Mouse (Mus musculus) brown adipose tissue, adult 24 weeks (tissue): ENCODE data around the gene Cdpf1. TPM values are rescaled to one million over a fixed set of nuclear protein-coding genes. Genes with fewer than 3 reads are reported as not detected.

Experiments
- H3K27ac ChIP-seq: fragments of 200-500 bp; replicated peaks from 2 replicates; pipeline ENCODE4 v1.5.1; 2012; ENCODE audit warnings: low read depth, mild to moderate bottlenecking, low read length
- H3K4me1 ChIP-seq: fragments of 200-500 bp; 2 replicates; pipeline ENCODE4 v1.6.1; 2012; ENCODE audit warnings: low read length, mixed read lengths; ENCODE audit not compliant: control insufficient read depth, insufficient read depth, insufficient read length
- H3K4me3 ChIP-seq: fragments of 200-500 bp; 2 replicates; pipeline ENCODE4 v1.5.1; 2012; ENCODE audit warnings: low read depth, mild to moderate bottlenecking, low read length, moderate library complexity; ENCODE audit not compliant: insufficient read depth
- polyA plus RNA-seq: library from polyadenylated mRNA; stranded (reverse); fragments of >200 nt; gene quantifications from 2 replicates; pipeline ENCODE4 v1.2.4, GENCODE M21; 2012; ENCODE audit not compliant: missing spikeins, insufficient read depth, insufficient read length

Cdpf1 gene
- polyA plus RNA-seq, result 27.8 and 29.8 TPM in 2 replicates

DNA sequence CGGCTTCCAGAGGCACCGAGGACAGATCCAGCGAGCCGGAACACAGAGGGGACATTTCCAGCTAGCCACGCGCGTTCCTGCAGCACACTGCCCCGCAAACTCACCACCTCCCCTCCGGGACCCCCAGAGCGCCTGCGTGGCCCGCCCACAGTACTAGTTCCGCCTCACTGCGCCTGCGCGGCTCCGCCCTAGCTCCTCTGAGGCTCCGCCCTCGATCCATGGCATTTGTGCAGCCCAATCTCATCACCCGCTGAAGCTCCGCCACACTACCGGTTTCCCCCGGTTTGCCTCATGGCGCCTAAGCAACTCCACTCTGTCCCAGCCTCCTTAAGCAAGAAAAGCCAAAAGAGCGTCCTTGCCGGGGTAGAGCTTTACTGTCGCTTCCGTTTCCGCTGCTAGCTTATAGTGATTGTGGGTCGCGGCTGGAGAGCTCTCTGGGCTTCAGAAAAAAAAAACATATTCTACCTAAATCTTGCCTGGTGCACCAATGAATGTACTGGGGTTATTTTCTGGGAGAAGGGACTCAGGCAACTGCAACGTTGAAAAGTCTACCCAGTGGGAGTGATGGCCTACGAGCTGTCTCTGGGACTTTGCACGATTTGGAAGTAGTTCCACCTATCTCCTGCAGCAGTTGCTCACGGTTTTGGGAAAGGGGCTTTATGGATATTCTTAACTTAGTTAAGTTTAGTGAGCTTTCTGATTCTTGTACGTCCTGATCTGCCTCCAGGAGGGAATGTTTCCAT lies at the start of gene Cdpf1:
Gene Cdpf1, minus strand, starts transcription at position 163 of the 743 bp plus-strand sequence.
- peaks cover 5% of the 10 kb centered on the region; the same call in 1 of the 2 replicates for H3K4me1 ChIP-seq
- H3K4me3 ChIP-seq, result peak within 1 kb of the TSS; percentile 71
- peak within 1 kb of the TSS; percentile 51 for H3K27ac ChIP-seq

DNA sequence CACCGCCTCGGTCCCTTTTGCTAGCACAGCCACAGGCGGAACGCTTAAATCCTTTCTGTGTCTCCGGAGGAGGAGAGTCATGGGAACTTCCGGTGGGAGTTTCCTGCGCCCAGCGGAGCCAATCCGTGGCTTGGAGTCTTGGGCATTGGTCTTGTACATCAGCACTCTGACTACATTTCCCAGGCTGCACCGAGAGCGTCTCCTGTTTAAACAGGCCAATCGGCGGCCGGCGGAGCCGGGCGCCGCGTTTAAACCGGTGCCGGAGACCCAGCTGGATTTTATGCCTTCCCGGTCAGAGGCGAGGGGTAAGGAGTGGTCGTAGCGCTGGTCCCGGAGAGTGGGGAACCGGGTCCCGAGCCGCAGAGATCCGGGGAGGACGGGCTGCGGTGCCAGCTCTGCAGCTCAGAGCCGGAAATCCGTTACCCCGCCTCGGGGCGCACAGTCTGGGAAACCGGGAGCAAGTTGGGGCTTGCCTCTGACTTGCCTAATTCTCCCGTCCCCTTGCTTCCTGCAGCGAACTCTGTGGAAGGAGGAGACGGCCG lies 48.1 kb upstream of the Cdpf1 start, which contains the start of gene Gtse1:
Gene Gtse1, plus strand, starts transcription at position 256 of the 542 bp plus-strand sequence.
- H3K4me1 ChIP-seq, result no peaks in the 10 kb centered on the region
- H3K4me3 ChIP-seq, result peak within 1 kb of the TSS; percentile 68
- no peak within 1 kb of the TSS for H3K27ac ChIP-seq

DNA sequence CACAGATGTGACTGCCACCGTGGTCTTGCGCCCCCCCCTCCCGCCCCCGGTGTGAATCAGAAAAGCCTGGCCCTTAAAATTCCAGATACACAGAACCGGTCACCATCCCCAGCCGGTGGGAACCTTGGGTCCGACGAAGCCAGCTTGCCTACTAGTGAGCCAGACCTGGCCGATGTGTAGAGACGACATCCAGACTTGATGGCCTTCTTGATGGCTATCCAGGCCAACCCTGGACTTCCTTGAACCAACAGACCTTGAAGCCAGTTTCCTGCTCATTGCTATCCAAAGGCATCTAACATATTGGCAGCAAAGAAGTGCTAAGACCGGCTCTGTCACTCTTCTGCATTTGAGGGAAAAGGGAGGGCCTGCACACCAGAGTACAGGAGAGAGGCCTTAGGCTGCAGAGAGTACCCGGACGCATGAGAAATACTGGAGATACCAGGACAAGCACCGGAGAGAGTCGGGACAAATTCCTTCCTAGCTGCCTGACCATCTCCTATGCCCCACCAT lies 47.5 kb upstream of the Cdpf1 start:
- Histone ChIP-seq H3K4me1 (no peaks in the 10 kb centered on the region), H3K27ac (no peak overlapping the region), H3K4me3 (peak overlapping the region; percentile 66)

DNA sequence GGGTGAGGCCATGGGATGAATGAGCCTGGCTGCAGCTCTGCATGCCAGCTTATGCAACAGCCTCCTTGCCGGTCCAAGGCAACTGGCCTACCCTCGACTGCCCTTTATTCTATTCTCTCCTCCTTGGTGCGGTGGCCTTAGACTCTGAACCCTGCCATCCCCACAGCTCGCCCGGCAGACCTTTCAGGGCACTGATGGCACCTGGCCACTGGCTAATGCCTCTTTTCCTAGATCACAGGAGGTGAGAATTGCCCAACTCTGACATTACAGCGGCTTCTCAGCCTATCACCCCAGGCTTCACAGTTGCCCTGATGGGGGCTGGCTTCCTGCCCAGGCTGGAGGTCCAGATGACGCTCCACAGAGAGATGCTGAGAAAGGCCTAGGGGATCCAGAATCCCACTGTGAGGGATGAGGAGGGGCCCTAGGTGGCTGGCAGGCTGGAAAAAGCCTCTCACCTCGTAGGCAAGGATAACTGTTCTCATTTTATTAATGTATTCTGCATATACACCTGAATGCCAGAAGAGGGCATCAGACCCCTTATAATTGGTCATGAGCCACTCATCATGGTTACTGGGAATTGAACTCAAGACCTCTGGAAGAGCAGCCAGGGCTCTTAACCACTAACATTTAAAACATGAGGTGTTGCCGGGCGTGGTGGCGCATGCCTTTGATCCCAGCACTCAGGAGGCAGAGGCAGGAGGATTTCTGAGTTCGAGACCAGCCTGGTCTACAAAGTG lies 40.3 kb upstream of the Cdpf1 start:
- H3K4me1 ChIP-seq, result no peaks in the 10 kb centered on the region
- H3K27ac ChIP-seq, result no peak overlapping the region
- H3K4me3 ChIP-seq, result no peak overlapping the region

DNA sequence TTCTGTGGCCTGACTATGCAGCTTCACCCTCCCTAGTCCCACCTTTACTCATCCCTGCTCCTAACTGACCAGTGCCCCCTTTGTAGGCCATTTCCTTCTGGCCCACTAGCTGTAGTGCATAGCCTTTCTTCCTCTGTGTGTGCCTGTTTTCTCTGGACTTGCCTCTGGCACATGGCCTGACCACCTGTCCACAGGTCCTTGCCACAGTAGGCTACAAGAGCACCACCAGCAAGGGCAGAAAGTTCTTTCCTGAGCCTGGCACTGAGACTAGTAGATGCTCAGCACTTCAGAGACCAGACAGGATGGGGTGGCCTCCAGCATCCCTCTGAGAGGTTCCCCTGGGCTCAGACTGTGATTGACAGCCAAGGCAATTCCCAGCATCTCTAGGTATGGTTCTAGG lies 33.6 kb upstream of the Cdpf1 start:
- H3K4me3 ChIP-seq, result no peak overlapping the region
- no peaks in the 10 kb centered on the region for H3K4me1 ChIP-seq
- H3K27ac ChIP-seq, result no peak overlapping the region

DNA sequence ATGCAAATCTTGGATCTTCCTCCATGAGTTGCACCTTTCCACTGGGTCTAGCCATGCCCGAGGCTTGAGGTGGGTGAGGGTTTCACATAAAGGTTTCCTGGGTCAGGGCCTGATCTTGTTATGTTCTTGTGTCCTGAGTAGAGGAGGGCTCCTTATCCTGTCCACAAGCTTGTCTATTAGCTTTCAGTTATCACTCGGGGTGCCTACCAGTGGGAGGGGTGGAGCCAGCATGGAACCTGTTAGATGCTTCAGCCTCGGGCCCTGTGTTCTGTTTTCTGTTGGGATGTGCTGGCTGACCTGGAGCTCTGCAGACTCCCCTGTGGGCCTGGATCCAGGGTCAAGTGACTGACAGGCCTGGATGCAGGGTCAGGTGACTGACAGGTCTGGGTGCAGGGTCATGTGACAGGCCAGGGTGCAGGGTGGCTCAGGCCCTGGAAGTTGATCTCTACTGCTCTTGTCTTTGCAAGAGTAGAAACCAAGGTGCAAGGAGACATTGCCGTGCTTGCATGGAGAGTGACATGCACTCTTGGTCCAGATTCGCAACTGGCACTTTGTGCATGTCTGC lies 30.4 kb upstream of the Cdpf1 start:
- Histone ChIP-seq H3K27ac (no peak overlapping the region), H3K4me1 (no peaks in the 10 kb centered on the region), H3K4me3 (no peak overlapping the region)

DNA sequence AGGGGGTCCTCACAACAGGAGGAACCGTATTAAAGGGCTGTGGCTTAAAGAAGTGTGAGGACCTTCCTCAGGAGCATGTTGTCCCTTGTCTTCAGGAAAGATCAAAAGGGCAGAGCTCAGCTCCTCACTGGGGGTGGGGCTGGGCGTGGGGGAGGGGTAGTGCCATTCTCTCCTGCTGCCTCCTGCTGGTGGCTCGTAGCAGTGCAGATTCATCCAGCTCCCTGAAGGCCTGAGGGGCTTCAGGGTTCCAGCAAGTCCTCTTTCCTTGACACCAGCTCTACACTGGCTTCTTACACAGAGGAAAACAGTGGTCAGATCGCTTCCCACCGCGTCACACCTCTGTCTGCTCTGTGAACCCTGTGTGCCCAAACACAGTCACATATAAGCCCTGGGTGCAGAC lies 29.5 kb upstream of the Cdpf1 start:
- H3K27ac ChIP-seq, result no peak overlapping the region
- no peak overlapping the region for H3K4me3 ChIP-seq
- no peaks in the 10 kb centered on the region for H3K4me1 ChIP-seq

DNA sequence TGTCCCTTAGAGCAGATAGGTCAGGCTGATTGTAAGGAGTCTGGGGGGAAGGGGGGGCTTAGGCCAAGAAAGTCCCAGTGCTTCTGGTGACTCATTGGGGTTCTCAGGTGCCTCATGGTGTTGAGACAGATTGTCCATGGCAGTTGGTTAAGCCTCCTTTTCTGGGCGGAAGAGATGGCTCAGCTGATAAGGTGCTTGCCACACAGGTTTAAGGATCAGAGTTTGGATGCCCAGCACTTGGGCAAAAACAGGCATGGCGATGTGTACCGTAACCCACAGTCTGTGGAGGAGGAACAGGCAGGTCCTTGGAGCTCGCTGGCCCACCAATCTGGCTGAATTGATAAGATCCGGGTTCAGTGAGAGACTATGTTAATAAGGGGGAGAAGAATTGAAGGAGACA lies 25.4 kb upstream of the Cdpf1 start:
- Histone ChIP-seq H3K4me1 (no peaks in the 10 kb centered on the region), H3K27ac (no peak overlapping the region), H3K4me3 (no peak overlapping the region)

DNA sequence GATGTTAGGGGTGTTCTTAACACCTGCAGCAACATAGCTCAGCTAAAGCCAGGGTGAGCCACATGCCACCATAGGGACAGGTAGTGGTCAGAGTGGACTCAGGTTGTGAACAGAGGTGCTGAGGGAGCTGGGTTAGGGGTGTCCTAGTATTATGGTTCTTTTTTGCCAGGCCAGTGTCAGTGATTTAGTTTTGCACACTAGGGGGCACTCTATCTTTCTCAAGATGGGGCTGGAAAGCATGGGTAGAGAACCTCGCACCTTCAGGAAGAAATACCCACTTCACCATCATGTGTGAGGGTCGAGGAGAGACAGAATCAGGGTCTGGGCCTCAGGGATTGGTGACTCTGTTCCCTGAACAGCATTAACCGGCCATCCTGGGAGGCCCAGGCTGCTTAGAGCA lies 23.8 kb upstream of the Cdpf1 start:
- Histone ChIP-seq H3K27ac (no peak overlapping the region), H3K4me1 (no peaks in the 10 kb centered on the region), H3K4me3 (no peak overlapping the region)

DNA sequence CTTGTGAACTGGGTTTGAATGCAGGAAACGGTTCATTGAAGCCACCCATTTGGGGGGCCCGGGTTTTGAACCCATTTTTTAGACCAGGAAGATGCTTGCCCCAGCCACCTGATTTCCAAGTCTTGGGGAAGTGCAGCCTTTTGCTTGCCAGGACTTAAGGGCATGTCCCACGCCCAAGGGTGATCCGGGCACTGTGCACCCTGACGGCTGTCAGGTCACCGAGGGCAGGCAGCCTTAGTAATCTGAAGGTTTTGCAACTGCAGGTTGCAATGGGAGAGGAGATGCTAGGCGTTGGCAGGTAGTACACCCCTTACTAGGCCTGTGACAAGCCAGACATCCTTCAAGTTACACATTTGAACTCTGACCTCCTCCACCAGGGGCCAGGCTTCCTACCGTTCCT lies 21.1 kb upstream of the Cdpf1 start:
- no peaks in the 10 kb centered on the region for H3K4me1 ChIP-seq
- H3K4me3 ChIP-seq, result peak overlapping the region; percentile 90
- H3K27ac ChIP-seq, result no peak overlapping the region

DNA sequence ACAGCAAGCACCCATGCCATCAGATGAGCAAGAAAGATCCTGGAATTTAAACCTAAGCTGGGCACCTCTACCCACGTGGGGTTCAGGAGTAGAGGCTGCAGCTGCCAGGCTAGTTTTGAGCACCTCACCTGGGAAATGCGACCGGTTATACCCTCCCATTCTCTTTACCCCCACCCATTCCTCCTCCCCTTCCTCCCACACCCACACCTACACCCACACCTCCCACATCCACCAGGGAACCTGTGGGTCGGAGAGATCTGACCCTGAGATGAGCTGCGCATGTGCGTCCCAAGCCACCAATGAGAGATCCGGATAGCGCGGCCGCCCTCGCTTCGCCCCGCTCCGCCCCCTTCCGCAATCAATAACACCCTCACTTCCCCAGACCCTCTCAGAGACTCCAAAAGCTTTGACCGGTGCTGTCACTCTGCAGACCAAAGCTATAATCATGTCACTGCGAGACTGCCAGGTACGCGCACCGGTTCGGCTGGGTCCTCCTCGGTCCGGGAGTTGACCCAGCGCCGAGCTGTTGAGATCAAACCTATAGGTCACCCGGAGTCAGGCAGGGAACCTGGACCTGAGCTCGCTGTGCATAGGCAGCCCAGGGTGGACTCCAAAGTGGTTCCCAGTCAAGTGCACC lies 20.6 kb upstream of the Cdpf1 start, which contains the start of gene Ttc38:
Gene Ttc38, plus strand, starts transcription at position 353 of the 637 bp plus-strand sequence.
- peak within 1 kb of the TSS; percentile 90 for H3K4me3 ChIP-seq
- no peaks in the 10 kb centered on the region for H3K4me1 ChIP-seq
- no peak within 1 kb of the TSS; the same call in 1 of the 2 replicates for H3K27ac ChIP-seq

DNA sequence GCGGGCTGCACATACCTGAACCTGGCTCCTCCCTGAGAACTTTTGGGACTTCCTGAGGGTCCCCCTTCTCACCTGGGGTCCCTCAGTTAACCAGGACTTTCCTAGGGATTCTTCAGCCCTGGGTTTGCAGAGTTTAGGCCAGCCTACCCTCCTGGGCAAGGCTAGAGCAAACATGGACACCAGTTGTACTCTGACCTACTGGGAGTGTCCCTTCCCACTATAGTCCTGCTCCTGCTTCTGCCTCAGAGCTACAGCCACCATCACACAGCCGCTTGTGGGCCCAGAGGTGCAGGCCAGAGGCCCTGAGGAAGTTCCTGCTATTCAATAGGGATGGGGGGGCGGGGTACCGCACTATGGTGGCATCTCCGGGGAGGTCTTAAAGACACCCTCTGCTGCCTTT lies 18.0 kb upstream of the Cdpf1 start:
- Histone ChIP-seq H3K4me3 (no peak overlapping the region), H3K27ac (no peak overlapping the region), H3K4me1 (peaks cover 3% of the 10 kb centered on the region; the same call in 1 of the 2 replicates)

DNA sequence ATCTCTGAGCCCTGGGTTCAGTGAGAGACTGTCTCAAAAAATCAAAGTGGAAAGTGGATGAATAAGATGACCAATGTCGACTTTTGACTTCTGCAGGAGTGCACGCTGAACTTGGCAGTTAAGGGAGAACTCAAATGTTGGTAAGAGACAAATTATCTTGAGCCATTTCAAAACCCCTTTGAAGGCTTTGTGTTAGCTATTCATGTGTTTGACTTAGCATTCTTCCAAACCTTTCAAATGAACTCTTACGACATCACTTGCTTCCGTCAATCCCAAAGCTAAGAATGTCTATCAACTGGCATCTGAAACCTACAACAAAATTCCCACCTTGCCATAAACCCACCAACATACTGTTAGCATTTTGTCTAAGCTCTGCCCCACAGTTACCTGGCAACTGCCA lies 16.6 kb upstream of the Cdpf1 start:
- peaks cover 3% of the 10 kb centered on the region; the same call in 1 of the 2 replicates for H3K4me1 ChIP-seq
- H3K4me3 ChIP-seq, result no peak overlapping the region
- H3K27ac ChIP-seq, result no peak overlapping the region

DNA sequence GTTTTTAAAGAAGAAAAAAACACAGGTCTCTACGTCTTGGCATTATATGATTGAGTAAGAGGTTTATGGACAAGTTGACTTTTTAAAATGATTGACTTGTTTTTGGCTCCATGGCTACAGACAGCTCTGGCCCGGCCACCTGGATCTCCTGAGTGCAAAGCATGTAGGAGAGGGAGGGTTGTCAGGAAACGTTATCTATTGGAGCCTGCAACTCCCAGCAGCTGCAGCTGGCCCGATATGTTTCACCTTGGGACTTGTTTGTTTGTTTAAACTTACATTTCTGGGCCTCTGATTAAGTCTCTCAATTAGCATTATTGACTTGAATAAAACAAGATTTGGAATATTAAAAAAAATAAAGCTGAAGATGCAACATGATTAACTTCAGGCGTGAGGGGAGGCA lies 15.2 kb upstream of the Cdpf1 start:
- Histone ChIP-seq H3K4me3 (no peak overlapping the region), H3K27ac (no peak overlapping the region), H3K4me1 (peaks cover 3% of the 10 kb centered on the region; the same call in 1 of the 2 replicates)

DNA sequence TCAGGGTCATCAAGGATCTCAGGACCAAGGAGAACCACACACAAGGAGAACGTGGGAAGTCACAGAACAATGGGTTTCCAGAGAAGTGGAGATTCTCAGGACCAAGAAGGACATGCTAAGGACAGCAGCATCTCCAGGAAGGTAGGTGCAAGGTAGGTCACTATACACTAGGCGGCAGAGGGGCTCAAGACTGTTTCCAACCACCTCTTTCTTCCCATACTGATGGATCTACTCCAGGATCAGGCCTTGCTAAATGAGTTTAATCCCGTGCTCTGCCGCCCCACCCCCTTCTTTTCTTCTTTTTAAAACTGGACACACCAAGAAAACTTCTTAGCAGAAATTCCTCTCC lies 10.5 kb upstream of the Cdpf1 start:
- peak overlapping the region; percentile 51 for H3K4me3 ChIP-seq
- H3K27ac ChIP-seq, result no peak overlapping the region
- H3K4me1 ChIP-seq, result peaks cover 3% of the 10 kb centered on the region; the same call in 1 of the 2 replicates
